Mouse (Mus musculus) cortical plate, adult 2 months (tissue): ENCODE results near the gene Clic6. TPM values are rescaled to one million over a fixed set of nuclear protein-coding genes. Genes with fewer than 3 reads are reported as not detected.

Source experiments
- H3K27ac ChIP-seq: fragments of 200-500 bp; 2 replicates; pipeline ENCODE4 v1.5.1; 2012; ENCODE audit warnings: low read length, control low read depth, inconsistent platforms; ENCODE audit not compliant: insufficient read depth
- H3K4me1 ChIP-seq: fragments of 200-500 bp; 2 replicates; pipeline ENCODE4 v1.6.1; 2011; ENCODE audit warnings: low read length; ENCODE audit not compliant: control insufficient read depth, insufficient read depth
- H3K4me3 ChIP-seq: fragments of 200-500 bp; 2 replicates; pipeline ENCODE4 v1.5.1; 2011; ENCODE audit warnings: mild to moderate bottlenecking, low read length, control low read depth; ENCODE audit not compliant: insufficient read depth
- CTCF ChIP-seq: fragments of 200-500 bp; IDR thresholded peaks from 2 replicates; pipeline ENCODE4 v1.5.1; 2011; ENCODE audit warnings: mild to moderate bottlenecking, control low read depth, low read length; ENCODE audit not compliant: insufficient read depth; ENCODE audit errors: extremely low read depth
- POLR2A ChIP-seq: fragments of 200-500 bp; IDR thresholded peaks from 2 replicates; pipeline ENCODE4 v1.6.1; 2011; ENCODE audit warnings: mild to moderate bottlenecking, low read length, control low read depth; ENCODE audit not compliant: insufficient read depth; ENCODE audit errors: extremely low read depth
- polyA plus RNA-seq: library from polyadenylated mRNA; depleted of rRNA; stranded (reverse); fragments of >200 nt; gene quantifications from 2 replicates; pipeline ENCODE4 v1.2.3, GENCODE M21; 2012

Gene Clic6
- polyA plus RNA-seq, 1 experiment, result 1.5 TPM

DNA sequence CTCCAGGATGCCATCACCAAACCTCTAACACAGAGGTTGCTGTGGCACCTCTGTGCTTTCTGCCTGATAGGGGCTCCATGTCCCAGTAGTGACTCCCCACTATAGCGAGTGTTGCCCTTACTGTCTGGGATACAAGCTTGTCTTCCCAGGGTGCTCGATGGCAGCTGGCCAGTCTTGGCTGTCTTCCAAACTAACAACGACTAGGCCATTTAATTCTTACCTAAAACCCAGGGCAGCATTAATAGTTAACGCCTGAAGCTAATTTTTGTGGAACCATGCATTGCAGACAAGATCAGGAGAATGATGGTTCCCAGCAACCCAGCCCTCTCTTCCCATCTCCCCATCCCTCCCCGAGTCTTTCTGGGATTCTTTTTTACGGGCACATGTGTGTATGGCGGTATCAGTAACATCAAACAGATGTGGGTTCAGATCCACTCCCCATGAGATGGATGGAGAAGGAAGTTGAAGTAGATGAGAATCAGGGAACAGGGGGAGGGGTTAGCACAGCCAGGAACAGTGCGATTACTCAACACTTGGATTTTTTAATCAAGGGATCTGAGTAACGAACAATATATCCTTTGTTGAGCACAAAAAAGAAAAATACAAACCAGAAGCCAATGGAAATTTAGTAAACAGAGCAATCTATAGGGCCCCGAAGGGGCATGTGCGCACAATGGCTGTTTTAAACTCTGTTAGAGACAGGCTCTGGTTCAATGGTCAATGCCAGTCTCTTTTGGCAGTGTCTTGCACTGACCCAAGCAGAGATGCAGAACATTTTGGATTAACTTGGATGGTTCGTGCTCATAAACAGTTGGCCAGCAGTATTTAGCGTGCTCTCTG is 66.0 kb downstream of the Clic6 start:
- no peak overlapping the region for H3K4me3 ChIP-seq
- no peak overlapping the region for H3K27ac ChIP-seq
- TF ChIP-seq CTCF (no peak), POLR2A (no peak)
- H3K4me1 ChIP-seq, result no peaks in the 10 kb centered on the region

DNA sequence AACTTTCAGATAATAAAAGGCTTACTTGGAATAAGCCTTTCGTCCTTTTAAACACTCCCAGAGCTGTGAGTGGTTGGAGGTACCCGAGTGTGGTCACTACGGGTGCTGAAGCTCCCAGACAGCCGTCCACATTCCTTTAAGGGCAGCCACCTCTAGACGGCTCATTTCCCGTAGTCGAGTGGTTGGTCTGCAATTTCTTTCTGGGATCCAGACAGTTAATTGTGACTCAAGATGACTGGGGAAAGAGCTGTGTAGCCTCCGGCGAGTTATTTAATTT is 66.5 kb downstream of the Clic6 start:
- Histone ChIP-seq H3K27ac (no peak overlapping the region), H3K4me1 (no peaks in the 10 kb centered on the region), H3K4me3 (no peak overlapping the region)
- TF ChIP-seq CTCF, result no peak
- TF ChIP-seq POLR2A, result no peak

DNA sequence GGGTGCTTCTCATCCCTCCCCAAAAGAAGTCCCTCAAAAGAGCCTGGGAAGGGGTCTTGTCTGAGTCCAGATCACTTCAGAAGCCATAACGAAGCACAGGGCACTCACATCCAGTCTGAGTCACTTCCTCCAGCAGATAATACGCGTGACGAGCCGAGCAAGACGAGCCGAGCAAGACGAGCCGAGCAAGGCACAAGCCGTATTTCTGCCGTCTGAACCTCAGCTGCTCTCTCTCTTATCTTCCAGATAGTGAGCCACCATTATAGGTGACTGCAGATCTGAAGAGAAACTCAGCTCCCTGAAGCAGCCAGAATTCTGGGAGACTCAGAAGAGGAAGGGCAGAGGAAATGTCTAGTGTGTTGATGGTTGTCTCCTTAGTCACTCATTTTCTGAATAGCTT is 67.3 kb downstream of the Clic6 start:
- Histone ChIP-seq H3K4me1 (no peaks in the 10 kb centered on the region), H3K4me3 (no peak overlapping the region), H3K27ac (no peak overlapping the region)
- TF ChIP-seq POLR2A, result no peak
- TF ChIP-seq CTCF, result no peak

DNA sequence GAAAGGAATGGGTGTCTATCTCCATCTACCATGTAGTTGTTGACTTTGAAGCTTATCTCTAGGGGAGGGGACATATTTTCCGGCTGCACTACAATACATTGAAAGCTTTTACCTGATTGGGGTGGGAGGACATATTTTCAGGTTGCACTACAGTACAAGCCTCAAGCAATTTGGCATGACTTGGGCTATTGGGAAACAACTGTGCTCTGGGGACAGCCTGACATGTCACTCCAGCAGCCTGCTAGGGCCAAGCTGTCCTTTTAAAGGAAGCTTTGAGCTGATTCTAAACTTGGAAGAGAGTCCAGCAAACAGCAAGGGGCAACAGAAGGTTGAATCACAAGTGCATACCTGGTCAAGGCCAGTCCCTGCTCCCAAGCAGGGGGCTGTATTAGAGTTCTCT is 69.5 kb downstream of the Clic6 start:
- H3K4me1 ChIP-seq, result no peaks in the 10 kb centered on the region
- TF ChIP-seq POLR2A, result no peak
- no peak for TF ChIP-seq CTCF
- H3K4me3 ChIP-seq, result no peak overlapping the region
- no peak overlapping the region for H3K27ac ChIP-seq

DNA sequence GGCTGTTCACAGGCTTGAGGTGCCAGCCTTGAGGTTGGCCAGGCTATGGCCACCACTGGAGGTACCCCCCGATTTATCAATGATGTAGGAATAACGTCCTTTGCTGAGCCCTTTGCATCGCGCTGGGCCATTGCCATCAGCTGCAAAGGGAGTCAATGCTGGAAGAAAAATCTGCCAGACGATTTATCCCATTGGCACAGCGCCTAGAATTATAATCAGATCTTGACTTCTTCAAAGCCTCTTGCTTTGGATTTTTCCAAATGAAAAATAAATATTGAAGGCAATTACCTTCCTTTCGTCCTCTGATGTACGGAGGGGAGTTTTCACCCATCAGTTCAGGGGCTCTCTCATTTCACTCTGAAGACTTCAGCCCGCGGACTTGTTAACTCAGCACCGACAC is 79.8 kb downstream of the Clic6 start:
- Histone ChIP-seq H3K4me3 (no peak overlapping the region), H3K27ac (no peak overlapping the region), H3K4me1 (0 out of 2 replicates have a peak, but pooled peaks cover 1% of the 10 kb centered on the region)
- no peak for TF ChIP-seq POLR2A
- no peak for TF ChIP-seq CTCF

DNA sequence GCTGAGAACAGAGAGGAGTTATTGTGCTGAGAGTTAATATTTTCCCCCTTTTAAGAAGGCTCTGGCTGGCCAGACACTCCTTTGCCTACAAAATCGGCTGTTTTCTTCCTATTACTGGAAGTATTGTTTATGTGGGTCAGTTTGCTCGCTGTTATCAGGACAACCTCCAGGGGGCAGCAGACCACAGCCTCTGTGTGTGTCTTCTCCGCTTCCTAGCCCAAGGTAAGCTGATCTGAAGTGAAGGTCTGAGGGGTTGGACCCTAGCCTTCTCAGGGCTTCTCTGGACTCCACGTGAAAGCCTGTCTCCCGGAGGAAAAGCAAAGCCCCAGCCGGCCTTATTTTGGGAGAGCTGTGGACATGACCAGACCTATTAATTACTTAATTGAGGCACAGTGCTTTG is 80.2 kb downstream of the Clic6 start:
- Histone ChIP-seq H3K27ac (no peak overlapping the region), H3K4me1 (0 out of 2 replicates have a peak, but pooled peaks cover 1% of the 10 kb centered on the region), H3K4me3 (no peak overlapping the region)
- TF ChIP-seq POLR2A (no peak), CTCF (peak; percentile 91)

DNA sequence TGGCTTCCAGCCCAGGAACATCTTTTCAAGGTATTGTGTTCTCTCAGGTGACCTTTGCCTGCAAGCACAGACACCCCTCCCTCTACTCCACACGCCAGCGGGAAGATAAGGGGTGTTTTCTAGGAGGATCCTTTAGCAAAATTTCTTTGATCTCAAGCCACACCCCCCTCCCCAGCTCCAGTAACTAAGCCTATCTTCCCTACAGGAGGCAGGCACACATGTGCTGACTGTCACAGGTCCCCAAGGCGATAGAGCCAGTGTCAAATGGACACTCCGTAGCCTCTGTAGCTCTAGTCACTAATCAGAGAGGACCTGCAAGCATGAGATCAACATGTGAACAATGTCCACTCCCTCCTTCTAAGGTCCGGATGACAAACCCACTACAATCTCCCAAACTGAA is 80.6 kb downstream of the Clic6 start:
- 0 out of 2 replicates have a peak, but pooled peaks cover 1% of the 10 kb centered on the region for H3K4me1 ChIP-seq
- H3K27ac ChIP-seq, result no peak overlapping the region
- TF ChIP-seq POLR2A, result no peak
- TF ChIP-seq CTCF, result no peak
- no peak overlapping the region for H3K4me3 ChIP-seq

DNA sequence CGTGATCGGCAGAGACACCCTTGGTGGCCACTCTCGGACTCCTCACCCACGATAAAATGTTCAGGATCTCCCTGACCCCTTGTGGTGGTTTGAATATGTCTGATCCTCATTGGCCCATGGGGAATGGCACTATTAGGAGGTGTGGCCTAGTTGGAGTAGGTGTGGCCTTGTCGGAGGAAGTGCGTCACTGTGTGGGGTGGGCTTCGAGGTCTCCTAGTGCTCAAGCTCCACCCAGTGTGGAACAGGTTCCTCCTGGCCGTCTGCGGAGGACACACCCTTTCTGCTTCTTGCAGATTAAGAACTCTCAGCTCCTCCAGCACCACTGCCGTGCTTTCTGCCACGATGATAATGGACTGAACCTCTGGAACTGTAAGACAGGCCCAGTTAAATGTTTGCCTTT is 85.7 kb downstream of the Clic6 start:
- TF ChIP-seq CTCF (no peak), POLR2A (no peak)
- Histone ChIP-seq H3K4me1 (no peaks in the 10 kb centered on the region), H3K27ac (no peak overlapping the region), H3K4me3 (no peak overlapping the region)

DNA sequence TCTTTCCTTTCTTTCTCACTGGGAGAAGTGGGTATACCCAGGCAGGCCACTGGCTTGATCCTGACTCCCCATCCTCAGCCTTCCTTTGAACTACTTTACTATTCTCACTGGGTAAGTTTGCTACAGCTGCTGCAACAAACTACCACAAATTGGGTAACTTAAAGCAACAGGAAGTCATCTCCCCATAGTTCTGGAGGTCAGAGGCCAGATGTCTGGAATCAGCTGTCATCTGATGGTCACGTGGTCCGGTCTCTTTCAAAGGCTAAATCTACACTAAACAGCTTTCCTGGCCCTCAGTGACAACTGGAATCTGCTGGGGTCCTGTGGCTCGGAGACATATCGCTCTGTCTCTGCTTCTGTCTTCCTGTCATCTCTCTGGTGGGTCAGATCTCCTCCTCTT is 87.7 kb downstream of the Clic6 start:
- Histone ChIP-seq H3K27ac (no peak overlapping the region), H3K4me3 (no peak overlapping the region), H3K4me1 (no peaks in the 10 kb centered on the region)
- no peak for TF ChIP-seq CTCF
- no peak for TF ChIP-seq POLR2A

DNA sequence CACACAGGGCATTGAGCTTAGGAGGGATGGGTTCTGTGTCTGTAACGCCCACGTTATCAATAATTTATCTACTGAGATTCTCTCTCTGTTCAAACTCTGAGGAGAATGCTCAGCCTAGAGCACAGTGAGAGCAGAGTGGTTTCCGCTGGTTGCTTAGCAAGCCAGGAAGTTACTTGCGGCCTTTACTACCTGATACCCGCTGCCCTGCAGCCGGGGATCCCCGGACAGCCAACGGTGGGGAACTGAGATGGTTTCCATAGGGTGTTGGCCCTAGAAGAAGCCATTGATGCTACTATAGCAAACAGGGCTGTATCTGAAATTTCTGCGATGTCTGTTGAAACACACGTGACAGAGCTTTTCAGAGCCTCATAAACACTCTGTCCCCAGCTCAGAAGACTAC is 90.3 kb downstream of the Clic6 start:
- Histone ChIP-seq H3K4me3 (no peak overlapping the region), H3K27ac (no peak overlapping the region), H3K4me1 (no peaks in the 10 kb centered on the region)
- TF ChIP-seq POLR2A (no peak), CTCF (no peak)
